Mouse (Mus musculus) kidney, embryonic 14.5 days (tissue): ENCODE data around the gene Pnmal1. TPM values are rescaled to one million over a fixed set of nuclear protein-coding genes. Genes with fewer than 3 reads are reported as not detected.
A peak's percentile ranks its signal among the peaks of the same experiment; 100 is the strongest.
"Not testable (repeated sequence)": the region's sequence is repeated elsewhere in the genome, so short reads cannot be mapped to it uniquely, and the experiment has no call there.

ENCODE experiments used
- ATAC-seq: fragments of 200-750 bp; cut with Nextera tagmentation; 2 replicates; pipeline ENCODE4 v1.8.0; 2017; ENCODE audit warnings: moderate number of reproducible peaks, mild to moderate bottlenecking, moderate TSS enrichment, moderate library complexity; ENCODE audit not compliant: low FRiP score, low TSS enrichment
- H3K27ac ChIP-seq: fragments of 300-500 bp; sonication (generic); 2 replicates; pipeline ENCODE4 v1.5.1; 2014; ENCODE audit warnings: low read depth, mild to moderate bottlenecking, low read length, moderate library complexity, mixed read lengths
- H3K27me3 ChIP-seq: fragments of 300-500 bp; sonication (generic); 2 replicates; pipeline ENCODE4 v1.6.1; 2014; ENCODE audit warnings: mild to moderate bottlenecking, low read length; ENCODE audit not compliant: control insufficient read depth, insufficient read depth
- H3K36me3 ChIP-seq: fragments of 300-500 bp; sonication (generic); 2 replicates; pipeline ENCODE4 v1.6.1; 2014; ENCODE audit warnings: low read length, mixed read lengths; ENCODE audit not compliant: control insufficient read depth, insufficient read depth
- H3K4me1 ChIP-seq: fragments of 300-500 bp; sonication (generic); 2 replicates; pipeline ENCODE4 v1.6.1; 2014; ENCODE audit warnings: low read length, mixed read lengths; ENCODE audit not compliant: control insufficient read depth, insufficient read depth
- H3K4me2 ChIP-seq: fragments of 300-500 bp; sonication (generic); replicated peaks from 2 replicates; pipeline ENCODE4 v1.6.1; 2014; ENCODE audit warnings: low read depth, mild to moderate bottlenecking, low read length
- H3K4me3 ChIP-seq: fragments of 300-500 bp; sonication (generic); 2 replicates; pipeline ENCODE4 v1.5.1; 2014; ENCODE audit warnings: mild to moderate bottlenecking, low read length
- H3K9ac ChIP-seq: fragments of 300-500 bp; sonication (generic); 2 replicates; pipeline ENCODE4 v1.6.1; 2014; ENCODE audit warnings: low read depth, mild to moderate bottlenecking, low read length, moderate library complexity
- H3K9me3 ChIP-seq: fragments of 300-500 bp; sonication (generic); 2 replicates; pipeline ENCODE4 v1.6.1; 2016; ENCODE audit warnings: low read length; ENCODE audit not compliant: control insufficient read depth
- WGBS: fragments of 180-500 bp; shearing (Covaris S2); extraction: QIAGEN DNeasy Blood & Tissue Kit; methylation state at CpG from one replicate; pipeline ENCODE4 v1.1.7; 2014; 5-methylcytosine and 5-hydroxymethylcytosine counted together
- polyA plus RNA-seq: library from polyadenylated mRNA; unstranded; fragments of >200 nt; fragmentation: Nextera tagmentation; extraction: Ambion mirVana; gene quantifications from 2 replicates; pipeline ENCODE4 v1.2.1, GENCODE M21; 2014

Gene Pnmal1
- polyA plus RNA-seq, 1 experiment from 2014 or later: 0.74 TPM

GRCm38 (mm10) chr7:16947959-16948361 is 11.5 kb upstream of the Pnmal1 start:
- Histone ChIP-seq H3K4me1 (peaks cover 36% of the 10 kb centered on the region), H3K9ac (no peak overlapping the region), H3K27ac (no peak overlapping the region), H3K4me3 (peak overlapping the region; percentile 33), H3K27me3 (peaks cover 50% of the 10 kb centered on the region), H3K4me2 (peak overlapping the region; percentile 22), H3K36me3 (no peaks in the 10 kb centered on the region), H3K9me3 (no peaks in the 10 kb centered on the region)
- ATAC-seq: no peak
- 12% methylated on average over 4 of the region's 4 CpGs for WGBS

GRCm38 (mm10) chr7:16948923-16949458 is 10.5 kb upstream of the Pnmal1 start:
- no peak for ATAC-seq
- WGBS: 61% methylated on average over 8 of the region's 8 CpGs
- Histone ChIP-seq H3K4me1 (peaks cover 34% of the 10 kb centered on the region), H3K9me3 (no peaks in the 10 kb centered on the region), H3K27me3 (peaks cover 50% of the 10 kb centered on the region), H3K4me2 (no peak overlapping the region), H3K4me3 (no peak overlapping the region), H3K27ac (no peak overlapping the region), H3K9ac (no peak overlapping the region), H3K36me3 (no peaks in the 10 kb centered on the region)

GRCm38 (mm10) chr7:16949908-16950841 is 9.3 kb upstream of the Pnmal1 start:
- H3K9ac ChIP-seq: 0 out of 2 replicates have a peak overlapping the region, but pooled peaks have one; percentile 35
- peak; percentile 45 for ATAC-seq
- no peaks in the 10 kb centered on the region for H3K36me3 ChIP-seq
- peaks cover 45% of the 10 kb centered on the region for H3K27me3 ChIP-seq
- H3K27ac ChIP-seq: no peak overlapping the region
- 11% methylated on average over 29 of the region's 29 CpGs for whole genome bisulfite sequencing
- H3K9me3 ChIP-seq: no peaks in the 10 kb centered on the region
- H3K4me1 ChIP-seq: peaks cover 30% of the 10 kb centered on the region
- H3K4me2 ChIP-seq: peak overlapping the region; percentile 52
- peak overlapping the region; percentile 28 for H3K4me3 ChIP-seq

GRCm38 (mm10) chr7:16950861-16951635 is 8.4 kb upstream of the Pnmal1 start:
- H3K4me2 ChIP-seq: no peak overlapping the region
- H3K9ac ChIP-seq: no peak overlapping the region

GRCm38 (mm10) chr7:16953776-16954175 is 5.7 kb upstream of the Pnmal1 start:
- not testable (repeated sequence) for H3K4me3 ChIP-seq, H3K36me3 ChIP-seq, H3K4me2 ChIP-seq, H3K4me1 ChIP-seq, H3K9me3 ChIP-seq, H3K9ac ChIP-seq, ATAC-seq, H3K27ac ChIP-seq
- peaks cover 11% of the 10 kb centered on the region for H3K27me3 ChIP-seq
- WGBS: 64% methylated on average over 2 of the region's 2 CpGs

More at GRCm38 (mm10) chr7:16950861-16951635, 8.4 kb upstream of the Pnmal1 start:
- no peak overlapping the region for H3K4me3 ChIP-seq
- H3K27ac ChIP-seq: no peak overlapping the region
- H3K36me3 ChIP-seq: no peaks in the 10 kb centered on the region
- H3K27me3 ChIP-seq: peaks cover 37% of the 10 kb centered on the region
- peak; percentile 76 for ATAC-seq
- WGBS: 28% methylated on average over 18 of the region's 18 CpGs
- H3K9me3 ChIP-seq: no peaks in the 10 kb centered on the region
- H3K4me1 ChIP-seq: peaks cover 24% of the 10 kb centered on the region

- no peaks in the 10 kb centered on the region for H3K36me3 ChIP-seq
- no peaks in the 10 kb centered on the region for H3K9me3 ChIP-seq
- ATAC-seq: no peak
- no peak overlapping the region for H3K27ac ChIP-seq
- no peak overlapping the region for H3K4me2 ChIP-seq
- no peak overlapping the region for H3K9ac ChIP-seq
- 92% methylated on average over 4 of the region's 4 CpGs for WGBS
- H3K27me3 ChIP-seq: no peaks in the 10 kb centered on the region
- H3K4me3 ChIP-seq: no peak overlapping the region
- H3K4me1 ChIP-seq: no peaks in the 10 kb centered on the region
These were observed 3.8 kb upstream of the Pnmal1 start for GRCm38 (mm10) chr7:16955712-16956111.

GRCm38 (mm10) chr7:16956410-16957265 is 2.8 kb upstream of the Pnmal1 start:
- H3K9ac ChIP-seq: no peak overlapping the region
- no peak overlapping the region for H3K4me2 ChIP-seq
- H3K4me3 ChIP-seq: no peak overlapping the region
- no peak for ATAC-seq
- no peaks in the 10 kb centered on the region for H3K27me3 ChIP-seq
- WGBS: 65% methylated on average over 15 of the region's 15 CpGs
- no peaks in the 10 kb centered on the region for H3K4me1 ChIP-seq
- no peaks in the 10 kb centered on the region for H3K9me3 ChIP-seq
- H3K36me3 ChIP-seq: no peaks in the 10 kb centered on the region
- no peak overlapping the region for H3K27ac ChIP-seq

GRCm38 (mm10) chr7:16961678-16962077 is 2.2 kb downstream of the Pnmal1 start:
- H3K36me3 ChIP-seq: no peaks in the 10 kb centered on the region
- H3K4me3 ChIP-seq: no peak overlapping the region
- no peaks in the 10 kb centered on the region for H3K27me3 ChIP-seq
- no peaks in the 10 kb centered on the region for H3K4me1 ChIP-seq
- H3K9ac ChIP-seq: no peak overlapping the region
- no peak for ATAC-seq
- H3K27ac ChIP-seq: no peak overlapping the region
- H3K9me3 ChIP-seq: no peaks in the 10 kb centered on the region
- no peak overlapping the region for H3K4me2 ChIP-seq
- 60% methylated on average over 5 of the region's 5 CpGs for WGBS
